Mouse (Mus musculus): ENCODE measurements around the gene Rpe.

DNA sequence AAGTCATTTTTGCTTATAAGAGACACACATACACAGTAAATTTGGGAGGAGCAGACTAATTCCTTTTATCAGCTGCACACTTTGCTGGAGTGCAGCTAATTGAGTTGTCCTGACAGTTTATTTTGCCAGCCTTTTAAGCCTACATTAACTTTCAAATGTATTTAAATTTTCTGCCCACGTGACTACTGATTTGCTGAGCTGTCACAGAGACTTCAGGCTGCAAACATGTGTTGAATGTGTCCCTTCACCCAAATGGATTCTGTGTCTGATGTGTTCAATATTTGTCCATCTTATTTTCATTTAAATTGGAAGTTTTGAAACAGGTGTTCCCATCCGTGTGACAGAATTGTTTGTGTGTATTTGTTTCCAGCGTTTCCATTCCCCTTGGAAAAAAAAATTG, 8.9 kb upstream of the Rpe start:
- TF ChIP-seq EP300 (IDR thresholded peaks at IDR 0.05; ENCODE audit: insufficient read depth, low read depth, low read length) (no peak), POLR2A (IDR thresholded peaks at IDR 0.05; ENCODE audit: insufficient read depth, low read length) (no peak)
